Mouse (Mus musculus) embryonic fibroblast, embryonic 13.5 days (primary cell): ENCODE data around the gene Supt6.
A peak's percentile ranks its signal among the peaks of the same experiment; 100 is the strongest.

Source experiments
- CTCF ChIP-seq: IDR thresholded peaks from 2 replicates; pipeline ENCODE4 v1.5.1; 2011; ENCODE audit warnings: mild to moderate bottlenecking, control low read depth, low read length, moderate library complexity, borderline replicate concordance; ENCODE audit not compliant: insufficient read depth
- POLR2A ChIP-seq: IDR thresholded peaks from 2 replicates; pipeline ENCODE4 v1.6.1; 2011; ENCODE audit warnings: low read depth, mild to moderate bottlenecking, control low read depth, low read length, moderate library complexity

DNA sequence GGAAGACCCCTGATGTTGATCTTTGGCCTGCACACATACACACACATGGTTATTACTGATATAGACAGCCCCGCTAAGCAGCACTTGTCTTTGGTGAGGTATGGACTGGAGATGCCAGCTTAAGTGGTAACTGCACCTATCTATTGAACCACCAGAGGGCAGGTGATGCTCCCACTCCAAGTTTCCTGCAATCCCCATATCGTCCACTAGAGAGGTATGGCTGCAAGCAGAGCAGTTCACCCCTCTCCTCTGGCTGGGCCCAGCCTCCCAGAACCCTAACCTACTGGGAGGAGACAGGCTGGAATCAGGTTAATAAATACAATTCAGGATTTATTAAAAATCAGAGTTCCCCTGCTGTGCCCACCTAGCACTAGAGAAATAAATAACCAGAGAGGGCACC, 86.7 kb downstream of the Supt6 start:
- TF ChIP-seq CTCF: peak; percentile 85
- TF ChIP-seq POLR2A: no peak
